Mouse (Mus musculus) embryo, embryonic 11 days (tissue): ENCODE measurements around the gene Hfm1.
A peak's percentile ranks its signal among the peaks of the same experiment; 100 is the strongest.

Source experiments
- DNase-seq: peaks from one replicate; pipeline ENCODE4 v3.0.0-alpha.2; 2015

Gene Hfm1

DNA sequence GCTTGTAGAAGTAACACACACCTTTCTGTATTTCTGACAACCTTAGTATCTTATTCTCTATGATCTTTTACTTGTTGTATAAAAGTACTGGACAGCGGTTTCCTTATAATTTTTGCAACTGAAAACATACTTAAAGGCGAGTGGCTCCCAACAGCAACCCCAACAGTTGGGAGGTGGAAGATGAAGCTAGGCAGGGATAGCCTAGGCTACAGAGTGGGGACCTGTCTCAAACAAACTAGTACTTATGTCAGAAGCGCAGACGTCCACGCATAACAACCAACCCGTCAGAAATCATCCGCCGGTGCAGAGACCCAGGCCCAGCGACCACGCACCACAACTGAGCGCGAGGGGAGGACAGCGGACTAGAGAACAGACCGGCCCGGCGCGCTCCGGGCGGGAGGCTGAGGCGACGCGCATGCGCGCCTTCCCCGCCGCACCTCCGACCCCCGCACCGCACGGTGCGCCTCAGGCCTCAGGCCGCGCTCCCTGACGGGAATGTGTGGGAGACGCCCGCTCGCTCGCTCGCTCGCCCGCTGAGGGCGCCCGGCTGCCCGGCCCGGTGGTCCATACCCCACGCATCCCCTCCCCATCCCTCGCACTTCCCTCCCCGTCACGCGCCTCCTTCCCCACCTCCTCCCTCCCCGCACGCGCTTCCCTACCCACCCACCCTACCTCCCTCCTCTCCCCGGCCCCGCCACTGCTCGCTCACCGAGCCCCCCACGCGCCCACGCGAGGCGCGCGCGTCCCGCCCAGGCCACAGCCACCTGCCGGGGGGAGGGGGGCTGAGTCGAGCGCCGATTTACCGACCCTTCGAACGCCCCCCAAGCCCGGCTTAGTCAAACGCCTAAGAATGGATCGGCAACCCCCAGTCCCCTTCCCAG lies at the start of gene Hfm1:
Gene Hfm1 (minus strand): TSS at position 834 of the 881 bp plus-strand sequence.
- DNase-seq, result peak; percentile 89

DNA sequence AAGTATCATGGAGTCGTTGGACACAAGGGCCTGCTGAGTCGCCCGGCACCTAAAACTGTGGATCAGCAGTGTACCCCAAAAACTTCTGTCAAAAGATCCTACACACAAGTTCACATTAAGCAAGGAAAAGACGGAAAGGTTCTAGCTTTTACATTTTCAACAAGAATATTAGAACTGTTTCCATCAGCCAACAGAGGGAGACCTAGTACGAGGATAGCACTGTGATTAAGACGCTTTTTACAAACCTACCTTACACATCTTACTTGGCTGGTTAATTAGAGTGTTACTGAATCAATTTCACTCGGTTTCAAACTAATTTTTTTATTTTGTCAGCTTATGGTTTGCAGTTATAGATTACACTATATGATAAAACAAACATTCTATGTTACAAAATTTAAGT lies 47.8 kb upstream of the Hfm1 start:
- no peak for DNase-seq

GRCm38 (mm10) chr5:106967578-106967977 lies 41.5 kb upstream of the Hfm1 start:
- no peak for DNase-seq

GRCm38 (mm10) chr5:106966443-106966842 lies 40.3 kb upstream of the Hfm1 start:
- no peak for DNase-seq

GRCm38 (mm10) chr5:106964513-106965014 lies 38.4 kb upstream of the Hfm1 start:
- DNase-seq, result no peak

DNA sequence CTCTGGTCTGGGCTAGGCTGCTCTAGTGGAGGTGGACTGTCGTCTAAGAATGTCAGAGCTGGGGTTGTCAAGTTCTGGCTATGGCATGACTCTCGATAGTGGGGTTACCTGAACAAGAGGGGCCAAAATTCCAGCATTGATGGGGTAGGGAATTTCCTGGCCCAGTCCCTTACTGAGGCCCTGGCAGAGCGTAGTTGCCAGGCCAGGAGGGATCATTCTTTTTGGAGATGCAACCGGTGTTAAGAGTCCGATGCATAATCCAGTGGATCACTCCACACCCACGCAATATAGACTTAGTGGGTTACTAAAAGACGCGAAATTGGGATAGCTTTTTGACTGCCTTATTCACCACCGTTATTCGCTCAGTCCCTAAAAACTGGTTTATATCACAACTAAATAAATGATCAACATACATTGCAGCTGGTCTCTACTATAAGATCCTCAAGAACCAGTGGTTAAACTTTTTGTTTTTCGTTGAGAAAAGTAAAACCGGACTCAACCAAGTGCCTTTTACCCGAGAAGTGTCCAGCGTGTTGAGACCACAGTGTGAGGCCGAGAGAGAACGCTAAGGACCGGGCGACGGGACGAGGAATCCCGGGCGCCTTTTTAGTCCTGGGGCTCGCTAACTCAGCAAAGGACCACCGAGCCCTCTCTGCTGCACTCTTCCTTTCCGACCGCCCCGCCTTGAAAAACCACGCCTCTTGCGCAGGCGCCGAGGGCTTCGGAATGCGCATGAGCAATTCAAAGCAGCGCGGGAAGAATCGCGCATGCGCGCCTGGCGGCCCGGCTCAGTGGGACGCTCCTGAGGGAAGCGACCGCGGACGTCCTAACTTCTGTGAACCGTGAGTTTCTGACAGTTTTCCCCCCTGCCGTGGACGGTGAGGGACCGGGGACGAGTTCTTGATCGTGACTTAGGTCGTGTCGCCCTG lies 37.7 kb upstream of the Hfm1 start, which contains the start of gene Cdc7:
Gene Cdc7 (plus strand): TSS at position 739 of the 929 bp plus-strand sequence.
- DNase-seq, result peak; percentile 97

GRCm38 (mm10) chr5:106960451-106960850 lies 34.3 kb upstream of the Hfm1 start:
- no peak for DNase-seq

- DNase-seq, result no peak
Observed at GRCm38 (mm10) chr5:106959031-106959430, 32.9 kb upstream of the Hfm1 start.

- DNase-seq, result no peak
Observed at GRCm38 (mm10) chr5:106956467-106956866, 30.3 kb upstream of the Hfm1 start.

DNA sequence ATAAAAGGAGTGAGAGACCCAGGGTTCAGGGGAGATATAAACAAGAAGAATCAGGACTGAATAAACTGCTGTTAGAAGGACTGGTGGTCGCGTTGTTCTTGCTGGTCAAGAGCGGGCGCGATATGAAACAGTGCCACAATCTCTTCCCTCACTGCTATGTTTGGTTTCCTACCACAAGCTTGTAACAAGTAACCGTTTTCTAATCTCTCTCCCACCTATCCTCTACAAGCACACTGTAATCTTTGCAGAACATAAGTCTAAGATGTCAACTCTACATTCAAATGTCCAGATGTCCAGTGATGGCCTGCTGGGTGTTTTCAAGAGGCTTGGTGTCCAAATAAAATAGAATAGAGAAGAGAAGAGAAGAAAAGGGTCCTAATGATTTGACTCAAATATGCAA lies 22.6 kb upstream of the Hfm1 start:
- no peak for DNase-seq

DNA sequence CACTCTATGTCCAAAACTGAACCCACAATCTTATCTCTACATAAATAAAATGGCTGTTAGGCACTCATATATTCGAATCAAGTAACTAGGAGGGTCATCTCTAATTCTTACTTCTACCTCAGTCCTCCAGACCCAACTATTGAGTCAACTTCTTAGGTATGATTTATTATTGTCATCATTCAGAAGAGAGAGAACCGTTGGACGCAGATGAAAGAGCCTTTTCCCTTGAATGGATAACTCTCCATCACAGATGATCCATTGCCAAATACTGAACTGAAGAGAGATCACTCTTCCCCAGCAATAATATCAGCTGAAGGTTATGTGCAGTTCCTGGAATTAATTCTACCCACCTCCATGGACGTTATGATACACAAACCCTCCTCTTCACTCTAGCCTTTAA lies 20.2 kb upstream of the Hfm1 start:
- DNase-seq, result no peak

- DNase-seq, result no peak
Observed at GRCm38 (mm10) chr5:106927996-106928395, 1.9 kb upstream of the Hfm1 start.

DNA sequence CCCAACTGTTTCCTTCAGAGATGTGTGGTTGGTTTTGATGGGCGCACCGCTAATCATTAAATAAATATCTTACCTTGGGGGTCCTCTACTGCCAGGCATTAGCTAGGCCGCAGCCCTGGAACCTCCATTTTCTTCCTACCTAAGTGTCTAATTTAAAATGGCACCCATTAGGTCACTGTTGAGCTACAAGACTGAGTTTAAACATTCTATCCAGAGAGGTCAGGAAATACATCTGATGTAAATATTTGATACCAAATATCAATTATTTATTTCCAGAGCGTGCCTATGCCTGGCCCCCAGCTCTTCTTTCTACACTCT lies 207 bp upstream of the Hfm1 start:
- no peak for DNase-seq

DNA sequence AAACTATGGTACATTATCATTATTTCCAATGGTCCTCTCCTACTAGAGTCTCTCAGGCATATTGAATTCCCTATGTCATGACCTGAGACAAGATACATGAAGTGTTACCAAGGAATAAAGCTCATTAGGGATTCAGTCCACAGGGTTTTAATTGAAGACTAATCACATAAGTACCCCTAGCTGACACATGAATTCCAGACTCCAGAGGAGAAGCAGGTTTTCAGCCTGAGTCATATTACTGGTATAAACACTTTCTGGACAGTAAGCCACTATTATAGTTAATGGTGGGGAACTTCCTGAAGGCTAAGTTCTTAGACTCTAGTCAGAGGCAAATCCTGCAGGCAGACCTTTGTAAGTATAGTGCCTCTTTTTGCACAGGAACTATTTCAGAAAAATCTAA lies 6.8 kb downstream of the Hfm1 start:
- no peak for DNase-seq

DNA sequence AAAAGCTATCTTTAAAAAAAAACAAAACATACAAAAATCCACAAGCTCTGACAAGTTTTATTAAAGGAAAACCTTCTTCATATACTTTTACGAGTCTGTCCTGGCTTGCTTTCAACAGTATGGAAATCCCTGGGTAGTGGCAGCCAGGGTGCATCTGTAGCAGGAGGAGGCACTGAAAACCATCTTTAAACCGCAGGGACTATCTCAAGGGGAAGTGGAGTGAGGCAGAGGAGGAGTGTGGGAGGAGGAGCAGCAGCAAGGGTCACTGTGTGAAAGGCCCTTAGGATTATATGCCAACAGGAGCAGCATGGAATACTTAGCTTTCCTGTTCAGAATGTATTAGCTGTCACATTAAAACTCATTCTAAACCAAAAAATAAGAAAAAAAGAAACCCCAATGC lies 29.2 kb downstream of the Hfm1 start:
- no peak for DNase-seq

- no peak for DNase-seq
Observed at GRCm38 (mm10) chr5:106891773-106892172, 34.3 kb downstream of the Hfm1 start.

DNA sequence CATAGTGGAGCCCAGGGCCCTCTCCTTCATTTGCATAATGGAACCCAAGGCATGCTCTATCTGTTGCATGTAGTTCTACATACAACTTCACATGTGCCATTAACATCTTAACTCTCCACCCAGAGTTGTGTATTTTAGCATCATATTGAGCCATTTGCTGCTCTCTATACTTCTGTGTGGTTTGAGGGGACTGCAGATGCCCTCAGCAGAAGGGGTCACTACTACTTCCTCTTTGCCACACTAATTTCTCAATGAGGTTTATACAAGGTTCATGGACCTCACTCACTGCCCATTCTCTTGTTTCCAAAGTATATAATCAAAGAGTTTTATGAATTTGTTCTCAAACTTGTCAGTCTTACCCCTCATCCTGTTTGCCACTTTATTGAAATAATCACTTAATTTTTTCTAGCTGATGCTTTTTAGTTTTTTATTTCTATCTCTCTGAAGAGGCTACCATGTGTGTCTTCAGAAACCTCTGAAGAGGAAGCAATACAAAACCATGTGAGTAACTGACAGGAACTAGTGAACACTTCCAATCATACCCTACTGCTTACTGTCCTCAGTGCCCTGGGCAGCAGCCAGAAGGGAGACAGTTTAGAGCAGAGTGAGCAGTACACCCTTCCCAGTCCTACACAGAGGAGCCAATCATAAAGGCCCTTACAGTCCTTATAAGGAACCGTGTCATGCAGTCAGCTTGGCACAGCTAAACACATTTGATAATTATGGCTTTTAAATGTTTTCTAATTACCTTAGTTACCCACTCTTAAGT lies 38.6 kb downstream of the Hfm1 start:
- no peak for DNase-seq

GRCm38 (mm10) chr5:106885517-106885916 lies 40.6 kb downstream of the Hfm1 start:
- DNase-seq, result no peak

DNA sequence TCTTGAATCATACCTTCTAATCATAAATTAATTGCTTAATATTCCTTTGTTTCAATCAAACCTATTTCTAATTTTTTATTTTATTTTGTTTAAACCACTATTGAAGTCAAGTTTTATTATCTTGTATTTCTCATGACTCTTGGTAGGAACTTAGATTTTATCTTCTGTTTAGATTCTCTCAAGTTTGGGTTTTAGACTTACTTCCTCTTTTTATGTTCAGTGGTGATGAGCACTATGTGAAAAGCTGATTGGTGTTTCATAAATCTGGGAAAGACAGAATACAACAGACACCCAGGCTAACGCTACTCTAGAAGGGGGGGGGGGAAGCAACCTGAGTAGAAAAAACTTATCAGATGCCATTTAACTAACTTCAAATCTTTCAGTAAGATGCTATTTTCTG lies 49.7 kb downstream of the Hfm1 start:
- no peak for DNase-seq

GRCm38 (mm10) chr5:106860415-106860814 lies 65.7 kb downstream of the Hfm1 start:
- peak; percentile 74 for DNase-seq

GRCm38 (mm10) chr5:106853284-106853683 lies 72.8 kb downstream of the Hfm1 start:
- DNase-seq, result no peak

DNA sequence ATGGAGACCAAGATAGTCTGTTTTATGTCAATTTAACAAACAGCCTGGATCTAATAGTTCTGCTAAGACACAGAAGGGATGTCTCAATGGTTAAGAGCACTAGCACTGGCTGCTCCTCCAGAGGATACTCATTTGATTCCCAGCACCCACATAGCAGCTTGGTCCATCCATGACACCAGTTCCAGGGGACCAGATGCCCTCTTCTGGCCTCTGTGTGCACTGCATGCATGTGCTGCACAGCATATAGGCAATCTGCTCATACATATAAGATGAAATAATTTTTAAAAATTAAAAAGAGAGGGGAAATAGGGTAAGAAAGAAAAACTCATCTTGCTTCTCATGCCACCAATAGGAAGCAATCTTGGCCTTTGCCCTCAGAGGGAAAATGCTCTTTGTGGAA lies 79.1 kb downstream of the Hfm1 start:
- no peak for DNase-seq

- DNase-seq, result no peak
Observed at GRCm38 (mm10) chr5:106843906-106844305, 82.2 kb downstream of the Hfm1 start.
